Mouse (Mus musculus): ENCODE data around the gene Tsen15. TPM values are rescaled to one million over a fixed set of nuclear protein-coding genes. Genes with fewer than 3 reads are reported as not detected.
"Not testable (repeated sequence)": the region's sequence is repeated elsewhere in the genome, so short reads cannot be mapped to it uniquely, and the experiment has no call there.

Tsen15 gene
- polyA plus RNA-seq, 1 experiment from 2014 or later = 82.4 TPM

- Histone ChIP-seq H3K9ac (no peak overlapping the region), H3K9me3 (no peaks in the 10 kb centered on the region), H3K4me1 (peaks cover 4% of the 10 kb centered on the region; the same call in 1 of the 2 replicates), H3K36me3 (no peaks in the 10 kb centered on the region), H3K27ac (no peak overlapping the region), H3K27me3 (0 out of 2 replicates have a peak, but pooled peaks cover 4% of the 10 kb centered on the region), H3K4me2 (no peak overlapping the region), H3K4me3 (no peak overlapping the region)
- no peak for ATAC-seq (ENCODE audit: borderline replicate concordance, extremely low read depth, low FRiP score, low TSS enrichment)
- 82% methylated on average over 3 of the region's 3 CpGs for WGBS
Measured at GRCm38 (mm10) chr1:152410657-152411056, 24.2 kb upstream of the Tsen15 start.

DNA sequence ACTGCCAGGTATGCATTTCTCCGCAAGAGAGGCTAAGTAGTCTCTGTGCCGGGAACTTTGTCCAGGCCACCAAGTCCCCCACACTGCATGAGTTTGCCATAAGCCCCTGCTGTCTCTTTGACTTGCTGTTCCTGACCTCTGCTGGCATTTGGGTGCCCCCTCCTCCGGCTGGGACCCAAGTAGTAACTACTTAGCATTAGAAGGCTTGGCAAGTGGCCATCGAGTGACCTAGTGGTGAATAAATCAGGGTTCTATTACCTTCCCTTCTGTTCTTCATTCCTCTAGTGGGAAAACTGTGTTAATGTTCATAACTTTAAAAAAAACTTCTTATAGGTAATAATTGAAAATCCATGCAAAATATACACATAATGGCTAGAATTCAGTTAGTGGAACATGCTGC, 22.9 kb upstream of the Tsen15 start:
- H3K4me3 ChIP-seq = no peak overlapping the region
- H3K36me3 ChIP-seq = no peaks in the 10 kb centered on the region
- no peak for ATAC-seq (ENCODE audit: borderline replicate concordance, extremely low read depth, low FRiP score, low TSS enrichment)
- H3K9me3 ChIP-seq = no peaks in the 10 kb centered on the region
- no peak overlapping the region for H3K9ac ChIP-seq
- 82% methylated on average over 4 of the region's 4 CpGs for WGBS
- no peak overlapping the region for H3K4me2 ChIP-seq
- no peak overlapping the region for H3K27ac ChIP-seq
- 0 out of 2 replicates have a peak, but pooled peaks cover 3% of the 10 kb centered on the region for H3K4me1 ChIP-seq
- H3K27me3 ChIP-seq = 0 out of 2 replicates have a peak, but pooled peaks cover 2% of the 10 kb centered on the region

GRCm38 (mm10) chr1:152407021-152407946, 20.8 kb upstream of the Tsen15 start:
- H3K4me1 ChIP-seq = 0 out of 2 replicates have a peak, but pooled peaks cover 3% of the 10 kb centered on the region
- ATAC-seq (ENCODE audit: borderline replicate concordance, extremely low read depth, low FRiP score, low TSS enrichment) = no peak
- H3K9ac ChIP-seq = no peak overlapping the region
- peaks cover 10% of the 10 kb centered on the region; the same call in 1 of the 2 replicates for H3K27me3 ChIP-seq
- peak overlapping the region; percentile 34; the same call in 1 of the 2 replicates for H3K4me2 ChIP-seq
- 26% methylated on average over 22 of the region's 22 CpGs for WGBS
- no peaks in the 10 kb centered on the region for H3K36me3 ChIP-seq
- no peaks in the 10 kb centered on the region for H3K9me3 ChIP-seq
- no peak overlapping the region for H3K4me3 ChIP-seq
- H3K27ac ChIP-seq = no peak overlapping the region

GRCm38 (mm10) chr1:152400556-152401540, 14.4 kb upstream of the Tsen15 start:
- peak overlapping the region; percentile 51 for H3K9ac ChIP-seq
- 15% methylated on average over 14 of the region's 14 CpGs for WGBS
- ATAC-seq (ENCODE audit: borderline replicate concordance, extremely low read depth, low FRiP score, low TSS enrichment) = no peak

DNA sequence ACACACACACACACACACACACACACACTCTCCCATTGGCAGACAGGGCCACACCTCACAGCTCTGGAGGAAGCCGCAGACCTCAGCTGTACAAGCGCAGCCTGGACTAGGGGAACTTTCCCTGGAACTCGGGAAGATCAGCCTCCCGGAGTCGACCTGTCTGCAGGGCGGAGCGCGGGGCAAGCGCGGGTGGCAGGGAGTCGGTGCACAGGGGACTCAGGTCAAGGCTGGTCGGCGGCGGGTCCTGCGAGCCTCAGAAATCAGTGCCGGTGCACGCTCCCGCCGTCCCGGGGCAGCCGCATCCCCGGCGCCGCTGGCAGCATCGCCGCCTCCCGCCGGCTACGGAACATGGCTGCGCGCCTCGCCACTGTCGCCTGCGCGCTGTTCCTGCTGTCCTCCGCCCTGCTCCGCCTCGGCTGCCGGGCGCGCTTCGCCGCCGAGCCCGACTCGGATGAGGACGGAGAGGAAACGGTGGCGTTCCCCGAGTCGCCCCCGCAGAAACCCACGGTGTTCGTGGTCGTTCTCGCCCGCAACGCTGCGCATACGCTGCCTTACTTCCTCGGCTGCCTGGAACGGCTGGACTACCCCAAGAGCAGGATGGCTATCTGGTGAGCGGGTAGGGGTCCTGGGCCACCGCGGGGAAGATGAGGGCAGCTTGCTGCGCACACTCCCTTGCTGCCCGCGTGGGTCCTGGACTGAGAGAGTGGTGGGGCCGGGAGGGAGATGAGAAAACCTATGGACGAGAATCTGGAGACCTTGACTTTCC, 13.5 kb upstream of the Tsen15 start, which contains the start of gene Colgalt2:
Gene Colgalt2, plus strand, starts transcription at position 41 of the 766 bp plus-strand sequence.
- Histone ChIP-seq H3K9me3 (no peaks in the 10 kb centered on the region), H3K27ac (no peak within 1 kb of the TSS), H3K27me3 (peaks cover 35% of the 10 kb centered on the region), H3K4me2 (peak within 1 kb of the TSS; percentile 99), H3K9ac (peak within 1 kb of the TSS; percentile 51), H3K4me3 (peak within 1 kb of the TSS; percentile 65), H3K36me3 (no peaks in the 10 kb centered on the region), H3K4me1 (peaks cover 16% of the 10 kb centered on the region)
- ATAC-seq (ENCODE audit: borderline replicate concordance, extremely low read depth, low FRiP score, low TSS enrichment) = peak; percentile 84
- under 1% methylated on average over 69 of the region's 70 CpGs for WGBS

More at GRCm38 (mm10) chr1:152400556-152401540, 14.4 kb upstream of the Tsen15 start:
- Histone ChIP-seq H3K4me3 (peak overlapping the region; percentile 65), H3K27ac (no peak overlapping the region), H3K9me3 (no peaks in the 10 kb centered on the region), H3K27me3 (peaks cover 35% of the 10 kb centered on the region), H3K4me2 (peak overlapping the region; percentile 99), H3K36me3 (no peaks in the 10 kb centered on the region), H3K4me1 (peaks cover 16% of the 10 kb centered on the region)

DNA sequence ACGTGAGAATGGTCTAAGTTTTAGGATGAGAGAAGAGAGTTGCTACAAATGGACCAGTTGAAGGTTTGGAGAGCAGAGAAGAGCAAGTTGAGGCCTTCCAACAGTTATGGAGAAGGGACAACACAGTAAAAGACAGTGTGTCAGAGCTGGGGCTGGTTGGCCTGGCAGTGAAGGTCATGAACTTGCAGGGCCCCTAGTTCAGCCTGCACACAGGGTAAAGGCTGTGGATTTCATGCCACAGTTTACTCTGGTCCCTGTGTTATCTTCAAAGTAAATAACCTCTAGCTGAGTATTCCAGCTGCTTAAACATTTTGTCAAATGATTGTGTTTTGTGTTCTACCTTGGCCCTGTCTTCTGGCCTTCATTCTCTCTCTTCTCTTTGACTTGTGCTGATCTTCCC, 12.2 kb upstream of the Tsen15 start:
- ATAC-seq (ENCODE audit: borderline replicate concordance, extremely low read depth, low FRiP score, low TSS enrichment) = no peak
- H3K9me3 ChIP-seq = no peaks in the 10 kb centered on the region
- 53% methylated on average over 1 of the region's 1 CpGs for WGBS
- H3K27me3 ChIP-seq = peaks cover 35% of the 10 kb centered on the region
- H3K36me3 ChIP-seq = no peaks in the 10 kb centered on the region
- H3K9ac ChIP-seq = no peak overlapping the region
- no peak overlapping the region for H3K4me2 ChIP-seq
- no peak overlapping the region for H3K27ac ChIP-seq
- H3K4me1 ChIP-seq = peaks cover 16% of the 10 kb centered on the region
- H3K4me3 ChIP-seq = no peak overlapping the region

GRCm38 (mm10) chr1:152394956-152395515, 8.5 kb upstream of the Tsen15 start:
- Histone ChIP-seq H3K36me3 (no peaks in the 10 kb centered on the region), H3K4me2 (no peak overlapping the region), H3K9ac (no peak overlapping the region), H3K27me3 (peaks cover 7% of the 10 kb centered on the region; the same call in 1 of the 2 replicates), H3K4me1 (peaks cover 5% of the 10 kb centered on the region; the same call in 1 of the 2 replicates), H3K27ac (no peak overlapping the region), H3K4me3 (no peak overlapping the region), H3K9me3 (no peaks in the 10 kb centered on the region)
- WGBS = 60% methylated on average over 4 of the region's 4 CpGs
- ATAC-seq (ENCODE audit: borderline replicate concordance, extremely low read depth, low FRiP score, low TSS enrichment) = no peak

DNA sequence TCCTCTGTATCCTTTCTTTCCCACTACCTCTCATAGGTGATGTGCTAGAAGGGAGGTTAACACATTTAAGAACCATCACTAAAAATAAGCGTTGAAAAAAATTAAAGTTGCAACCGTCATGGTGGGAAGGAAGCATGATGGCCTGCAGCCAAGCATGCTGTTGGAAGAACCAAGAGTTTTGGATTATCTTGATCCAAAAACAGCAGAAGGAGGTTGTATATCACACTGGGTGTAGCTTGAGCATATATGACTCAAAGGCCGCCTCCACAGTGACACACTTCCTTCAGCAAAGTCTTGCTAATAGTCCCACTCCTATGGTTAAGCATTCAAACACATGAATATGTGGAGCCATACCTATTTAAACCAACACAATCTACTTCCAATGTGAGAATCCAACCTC, 7.6 kb upstream of the Tsen15 start:
- Histone ChIP-seq H3K9me3 (no peaks in the 10 kb centered on the region), H3K4me1 (no peaks in the 10 kb centered on the region), H3K9ac (no peak overlapping the region), H3K27me3 (0 out of 2 replicates have a peak, but pooled peaks cover 7% of the 10 kb centered on the region), H3K27ac (no peak overlapping the region), H3K4me2 (no peak overlapping the region), H3K4me3 (no peak overlapping the region), H3K36me3 (no peaks in the 10 kb centered on the region)
- ATAC-seq (ENCODE audit: borderline replicate concordance, extremely low read depth, low FRiP score, low TSS enrichment) = no peak
- 72% methylated on average over 3 of the region's 3 CpGs for WGBS

DNA sequence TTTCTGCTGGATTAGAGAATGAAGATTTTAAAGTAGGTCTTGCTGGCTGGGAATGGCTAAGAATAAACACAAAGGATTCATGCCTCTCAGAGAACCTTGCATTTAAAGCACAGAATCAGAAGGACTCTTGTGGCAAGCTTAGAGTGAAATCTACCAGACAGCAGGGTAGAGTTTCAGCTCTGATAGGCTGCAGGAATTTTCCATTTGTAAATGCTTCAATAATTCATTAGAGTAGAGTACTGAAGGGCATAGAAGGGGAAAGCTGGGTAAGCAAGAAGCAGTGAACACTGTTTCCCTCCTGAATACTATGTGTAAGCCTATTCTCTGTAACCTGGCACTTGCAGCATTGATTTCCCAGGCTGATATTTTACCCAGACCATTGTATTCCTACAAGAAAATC, 2.8 kb upstream of the Tsen15 start:
- no peak overlapping the region for H3K27ac ChIP-seq

GRCm38 (mm10) chr1:152385693-152386092, 795 bp downstream of the Tsen15 start:
- Histone ChIP-seq H3K4me3 (peak overlapping the region; percentile 84), H3K9ac (peak overlapping the region; percentile 80), H3K4me2 (peak overlapping the region; percentile 57)
- not testable (repeated sequence) for H3K4me1 ChIP-seq; H3K36me3 ChIP-seq; H3K27me3 ChIP-seq; H3K9me3 ChIP-seq; ATAC-seq (ENCODE audit: borderline replicate concordance, extremely low read depth, low FRiP score, low TSS enrichment); H3K27ac ChIP-seq
- whole genome bisulfite sequencing = 16% methylated on average over 2 of the region's 4 CpGs

More for the DNA sequence above, 2.8 kb upstream of the Tsen15 start:
- Histone ChIP-seq H3K9me3 (no peaks in the 10 kb centered on the region), H3K9ac (no peak overlapping the region), H3K4me1 (0 out of 2 replicates have a peak, but pooled peaks cover 5% of the 10 kb centered on the region), H3K27me3 (no peaks in the 10 kb centered on the region), H3K4me3 (no peak overlapping the region), H3K4me2 (no peak overlapping the region), H3K36me3 (no peaks in the 10 kb centered on the region)
- ATAC-seq (ENCODE audit: borderline replicate concordance, extremely low read depth, low FRiP score, low TSS enrichment) = no peak
